Mouse (Mus musculus) embryonic fibroblast, embryonic 13.5 days (primary cell): ENCODE data around the gene Dmrtc1c2. TPM values are rescaled to one million over a fixed set of nuclear protein-coding genes. Genes with fewer than 3 reads are reported as not detected.
"Not testable (repeated sequence)": the region's sequence is repeated elsewhere in the genome, so short reads cannot be mapped to it uniquely, and the experiment has no call there.

Experiments
- H3K27ac ChIP-seq: 2 replicates; pipeline ENCODE4 v1.5.1; 2012; ENCODE audit warnings: low read length, control low read depth, inconsistent platforms; ENCODE audit not compliant: insufficient read depth
- H3K4me1 ChIP-seq: 2 replicates; pipeline ENCODE4 v1.6.1; 2011; ENCODE audit warnings: low read length; ENCODE audit not compliant: control insufficient read depth, insufficient read depth
- H3K4me3 ChIP-seq: 2 replicates; pipeline ENCODE4 v1.5.1; 2011; ENCODE audit warnings: mild to moderate bottlenecking, control low read depth, low read length; ENCODE audit not compliant: insufficient read depth
- CTCF ChIP-seq: IDR thresholded peaks from 2 replicates; pipeline ENCODE4 v1.5.1; 2011; ENCODE audit warnings: mild to moderate bottlenecking, control low read depth, low read length, moderate library complexity, borderline replicate concordance; ENCODE audit not compliant: insufficient read depth
- POLR2A ChIP-seq: IDR thresholded peaks from 2 replicates; pipeline ENCODE4 v1.6.1; 2011; ENCODE audit warnings: low read depth, mild to moderate bottlenecking, control low read depth, low read length, moderate library complexity
- polyA plus RNA-seq: library from polyadenylated mRNA; stranded (reverse); fragments of >200 nt; gene quantifications from 2 replicates; pipeline ENCODE4 v1.2.4, GENCODE M21; 2011; ENCODE audit warnings: low read depth; ENCODE audit not compliant: missing spikeins, insufficient read length

Dmrtc1c2 gene
- polyA plus RNA-seq, result not detected in 2 replicates

- not testable (repeated sequence) for H3K4me3 ChIP-seq, H3K27ac ChIP-seq, H3K4me1 ChIP-seq
Measured at GRCm38 (mm10) chrX:102854516-102854915, at the start of gene Dmrtc1c2. TSS of gene Dmrtc1c2 (minus strand) at chrX:102854616.

GRCm38 (mm10) chrX:102867871-102868270 is 13.5 kb upstream of the Dmrtc1c2 start, which contains the start of gene 1700031F05Rik:
TSS of gene 1700031F05Rik (minus strand) at chrX:102867971.
- H3K27ac ChIP-seq, result no peak within 1 kb of the TSS
- no peak within 1 kb of the TSS for H3K4me3 ChIP-seq
- H3K4me1 ChIP-seq, result no peaks in the 10 kb centered on the region
- TF ChIP-seq POLR2A, result no peak
- TF ChIP-seq CTCF, result no peak

GRCm38 (mm10) chrX:102812311-102812710 is 42.1 kb downstream of the Dmrtc1c2 start:
- no peak for TF ChIP-seq CTCF
- no peak for TF ChIP-seq POLR2A
- no peak overlapping the region for H3K4me3 ChIP-seq
- no peak overlapping the region for H3K27ac ChIP-seq
- no peaks in the 10 kb centered on the region for H3K4me1 ChIP-seq

- not testable (repeated sequence) for H3K4me1 ChIP-seq, H3K4me3 ChIP-seq, H3K27ac ChIP-seq
Measured at GRCm38 (mm10) chrX:102802663-102803062, 51.8 kb downstream of the Dmrtc1c2 start, which contains the start of gene Dmrtc1c1. TSS of gene Dmrtc1c1 (plus strand) at chrX:102802963.

Other genes with a start within 250 kb of the Dmrtc1c2 start
- 10.4 and 11.5 TPM in 2 replicates for gene Phka1, start 210.4 kb downstream of the Dmrtc1c2 start, polyA plus RNA-seq
- gene Gm3880, start 167.6 kb downstream of the Dmrtc1c2 start, polyA plus RNA-seq, result not detected in 2 replicates
- gene Gm9112, start 147.0 kb downstream of the Dmrtc1c2 start, polyA plus RNA-seq, result not detected in 2 replicates
- not detected in 2 replicates for gene Dmrtc1b, start 146.8 kb downstream of the Dmrtc1c2 start, polyA plus RNA-seq
- not detected in 2 replicates for gene Dmrtc1c1, start 51.7 kb downstream of the Dmrtc1c2 start, polyA plus RNA-seq
- not detected in 2 replicates for gene 1700031F05Rik, start 13.4 kb upstream of the Dmrtc1c2 start, polyA plus RNA-seq
- 0.47 TPM in 1 of 2 replicates, not detected in the other for gene Dmrtc1a, start 54.1 kb upstream of the Dmrtc1c2 start, polyA plus RNA-seq
- gene 1700011M02Rik, start 54.3 kb upstream of the Dmrtc1c2 start, polyA plus RNA-seq, result not detected in 2 replicates
- not detected in 2 replicates for gene 1700018G05Rik, start 73.8 kb upstream of the Dmrtc1c2 start, polyA plus RNA-seq